Mouse (Mus musculus): ENCODE measurements around the gene Slc9a5. TPM values are rescaled to one million over a fixed set of nuclear protein-coding genes. Genes with fewer than 3 reads are reported as not detected.

Gene Slc9a5
- polyA plus RNA-seq, 1 experiment from 2014 or later = 1.1 TPM

DNA sequence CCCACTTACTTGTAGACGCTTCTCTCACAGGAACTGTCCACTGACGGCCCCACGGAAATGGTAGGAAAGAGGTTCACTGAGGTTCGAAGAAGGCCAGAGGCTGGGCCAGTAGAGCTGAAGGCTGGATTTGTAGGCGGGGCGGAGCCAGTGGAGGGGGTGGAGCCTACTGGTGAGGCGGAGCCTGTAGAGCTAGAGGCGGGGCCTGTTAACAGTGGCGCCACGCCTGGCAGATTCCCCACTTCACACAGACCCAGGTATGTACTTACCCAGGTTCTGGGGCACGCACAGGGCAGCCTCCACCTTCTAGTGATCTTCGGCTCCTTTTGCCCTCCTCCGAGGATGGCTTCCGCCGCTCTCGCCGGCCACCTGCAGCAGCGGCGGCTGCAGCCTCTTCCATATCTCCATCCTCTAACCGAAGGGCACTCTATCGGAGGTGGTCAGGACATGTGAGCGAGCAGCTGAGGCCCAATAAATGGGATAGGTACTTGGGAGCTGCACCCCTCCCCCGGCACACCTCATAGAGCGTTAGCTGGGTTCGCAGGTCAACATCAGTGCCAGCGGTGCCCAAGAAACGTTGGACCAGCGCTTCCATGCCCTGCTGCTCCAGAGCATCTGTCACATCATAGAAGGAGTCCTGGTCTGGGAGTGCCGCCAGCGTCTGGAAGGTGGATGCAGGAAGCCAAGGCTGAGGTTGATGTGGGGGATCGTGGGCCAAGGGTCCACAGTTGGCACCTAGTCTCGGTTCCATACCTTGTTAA lies 12.1 kb upstream of the Slc9a5 start:
- Histone ChIP-seq H3K36me3 (ENCODE audit: control insufficient read depth, insufficient read depth) (peaks cover 39% of the 10 kb centered on the region), H3K4me2 (ENCODE audit: low read depth, low read length) (no peak overlapping the region), H3K9ac (ENCODE audit: low read length) (no peak overlapping the region), H3K27ac (ENCODE audit: low read length) (no peak overlapping the region), H3K4me3 (ENCODE audit: low read length) (no peak overlapping the region), H3K9me3 (replicated peaks; ENCODE audit: control insufficient read depth, low read length) (no peaks in the 10 kb centered on the region), H3K27me3 (ENCODE audit: control insufficient read depth, insufficient read depth, low read length) (no peaks in the 10 kb centered on the region), H3K4me1 (ENCODE audit: control insufficient read depth, insufficient read depth, low read length) (peaks cover 26% of the 10 kb centered on the region)
- ATAC-seq (replicated peaks; ENCODE audit: extremely low read depth, insufficient read depth, low FRiP score) = no peak
- WGBS = 74% methylated on average over 32 of the region's 32 CpGs

DNA sequence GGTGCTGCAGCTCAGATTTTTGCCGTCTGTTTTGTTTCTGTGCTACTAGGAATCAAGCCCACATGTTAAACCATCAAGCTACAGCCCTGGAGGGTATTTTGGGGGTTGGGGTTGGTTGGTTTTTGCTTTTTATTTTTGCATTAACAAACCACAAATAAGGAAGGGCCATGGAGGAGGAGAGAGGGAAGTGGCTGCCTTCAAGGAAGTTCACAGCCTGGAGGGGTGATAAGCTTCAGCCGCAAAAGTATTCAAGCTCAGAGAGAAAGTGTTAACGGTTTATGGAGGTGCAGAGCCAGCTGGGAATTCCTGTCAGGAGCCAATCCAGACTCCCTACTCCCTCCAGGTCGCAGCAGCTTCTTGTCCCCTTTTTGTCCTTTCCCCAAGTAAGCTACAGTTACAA lies 9.7 kb upstream of the Slc9a5 start:
- Histone ChIP-seq H3K4me2 (ENCODE audit: low read depth, low read length) (no peak overlapping the region), H3K9me3 (replicated peaks; ENCODE audit: control insufficient read depth, low read length) (no peaks in the 10 kb centered on the region), H3K4me3 (ENCODE audit: low read length) (no peak overlapping the region), H3K27me3 (ENCODE audit: control insufficient read depth, insufficient read depth, low read length) (no peaks in the 10 kb centered on the region), H3K9ac (ENCODE audit: low read length) (0 out of 2 replicates have a peak overlapping the region, but pooled peaks have one; percentile 13), H3K27ac (ENCODE audit: low read length) (peak overlapping the region; percentile 46; the same call in 1 of the 2 replicates), H3K36me3 (ENCODE audit: control insufficient read depth, insufficient read depth) (peaks cover 29% of the 10 kb centered on the region), H3K4me1 (ENCODE audit: control insufficient read depth, insufficient read depth, low read length) (peaks cover 27% of the 10 kb centered on the region)
- ATAC-seq (replicated peaks; ENCODE audit: extremely low read depth, insufficient read depth, low FRiP score) = no peak
- 15% methylated on average over 4 of the region's 4 CpGs for WGBS

DNA sequence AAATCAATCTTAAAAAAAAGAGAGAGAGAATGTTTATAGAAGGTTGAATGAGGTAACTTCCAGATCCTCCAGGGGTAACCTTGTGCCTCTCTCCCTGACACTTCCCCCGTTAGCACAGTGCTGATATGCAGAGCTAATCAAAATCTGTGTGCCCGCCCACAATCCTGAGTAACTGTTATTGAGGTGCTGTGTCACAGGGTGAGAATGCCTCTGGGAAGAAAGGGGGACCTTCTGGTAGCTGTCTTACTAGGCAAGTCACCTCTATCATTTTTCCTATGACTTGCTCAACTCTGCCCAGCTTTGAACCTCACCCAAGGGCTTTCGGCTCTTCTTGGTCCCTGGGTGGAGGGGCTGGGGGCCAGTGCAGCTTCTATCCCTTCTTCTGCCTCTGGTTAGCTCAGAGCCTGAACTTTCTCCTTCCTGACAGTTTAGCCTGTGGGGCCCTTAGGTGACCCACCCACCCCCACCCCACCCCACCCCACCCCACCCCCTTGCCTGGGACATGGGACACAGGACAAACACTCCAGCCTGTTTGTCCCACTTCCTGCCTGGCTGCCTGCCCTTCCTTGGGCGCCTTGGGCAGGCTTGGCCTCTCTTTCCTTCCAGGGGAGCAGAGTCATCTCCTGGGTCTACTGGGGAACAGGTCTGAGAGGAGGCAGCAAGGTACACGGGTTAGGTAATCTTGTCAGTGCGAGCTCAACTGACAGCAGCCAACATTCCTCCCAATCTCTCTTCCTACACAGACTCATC lies 8.6 kb upstream of the Slc9a5 start:
- 0 out of 2 replicates have a peak overlapping the region, but pooled peaks have one; percentile 7 for H3K4me2 ChIP-seq (ENCODE audit: low read depth, low read length)
- H3K27me3 ChIP-seq (ENCODE audit: control insufficient read depth, insufficient read depth, low read length) = no peaks in the 10 kb centered on the region
- peak overlapping the region; percentile 38 for H3K27ac ChIP-seq (ENCODE audit: low read length)
- H3K4me1 ChIP-seq (ENCODE audit: control insufficient read depth, insufficient read depth, low read length) = peaks cover 37% of the 10 kb centered on the region
- H3K36me3 ChIP-seq (ENCODE audit: control insufficient read depth, insufficient read depth) = peaks cover 19% of the 10 kb centered on the region
- WGBS = 42% methylated on average over 6 of the region's 6 CpGs
- 0 out of 2 replicates have a peak, but pooled peaks have one; percentile 15 for ATAC-seq (replicated peaks; ENCODE audit: extremely low read depth, insufficient read depth, low FRiP score)
- H3K9me3 ChIP-seq (replicated peaks; ENCODE audit: control insufficient read depth, low read length) = no peaks in the 10 kb centered on the region
- no peak overlapping the region for H3K9ac ChIP-seq (ENCODE audit: low read length)
- H3K4me3 ChIP-seq (ENCODE audit: low read length) = no peak overlapping the region

DNA sequence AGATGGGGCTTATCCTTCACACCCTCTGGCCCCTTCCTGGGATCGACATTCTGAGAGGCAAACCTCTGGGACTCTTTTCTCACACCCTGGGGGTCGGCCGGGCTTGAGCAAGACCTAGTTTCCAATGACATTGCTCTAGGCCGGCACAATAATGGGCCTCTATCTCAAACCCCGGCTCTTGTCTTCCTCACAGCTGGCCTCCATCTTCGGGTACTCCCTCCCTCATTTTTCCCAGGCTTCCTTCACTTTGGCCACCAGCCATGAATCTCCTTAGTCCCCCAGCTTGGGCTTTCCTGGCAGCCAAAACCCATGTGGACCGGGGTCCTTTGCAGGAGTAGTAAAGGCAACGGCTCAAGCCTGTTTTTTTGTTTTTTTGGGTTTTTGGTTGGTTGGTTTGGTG lies 7.2 kb upstream of the Slc9a5 start:
- Histone ChIP-seq H3K36me3 (ENCODE audit: control insufficient read depth, insufficient read depth) (peaks cover 8% of the 10 kb centered on the region), H3K4me1 (ENCODE audit: control insufficient read depth, insufficient read depth, low read length) (peaks cover 50% of the 10 kb centered on the region), H3K4me2 (ENCODE audit: low read depth, low read length) (no peak overlapping the region), H3K9ac (ENCODE audit: low read length) (no peak overlapping the region), H3K27me3 (ENCODE audit: control insufficient read depth, insufficient read depth, low read length) (no peaks in the 10 kb centered on the region), H3K4me3 (ENCODE audit: low read length) (no peak overlapping the region), H3K9me3 (replicated peaks; ENCODE audit: control insufficient read depth, low read length) (no peaks in the 10 kb centered on the region), H3K27ac (ENCODE audit: low read length) (peak overlapping the region; percentile 30)
- no peak for ATAC-seq (replicated peaks; ENCODE audit: extremely low read depth, insufficient read depth, low FRiP score)
- WGBS = 22% methylated on average over 8 of the region's 8 CpGs

DNA sequence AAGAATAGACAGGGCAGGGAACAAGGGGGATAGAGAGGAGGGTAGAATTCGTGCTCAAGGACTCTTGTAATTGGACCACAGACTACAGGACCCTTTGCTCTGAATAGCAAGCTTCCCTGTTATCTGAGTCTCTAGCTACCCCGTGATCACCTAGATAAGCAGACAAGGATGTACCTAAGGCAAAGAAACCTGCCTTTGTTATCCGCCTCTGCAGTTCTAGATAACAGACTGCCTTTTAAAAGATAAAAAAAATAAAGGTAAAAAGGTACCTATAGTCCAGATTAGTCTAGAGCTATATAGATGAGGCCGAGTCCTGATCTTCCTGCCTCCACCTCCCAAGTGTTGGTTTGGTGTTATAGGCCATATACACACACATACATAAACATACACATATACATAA lies 5.9 kb upstream of the Slc9a5 start:
- no peaks in the 10 kb centered on the region for H3K27me3 ChIP-seq (ENCODE audit: control insufficient read depth, insufficient read depth, low read length)
- H3K4me2 ChIP-seq (ENCODE audit: low read depth, low read length) = no peak overlapping the region
- H3K9ac ChIP-seq (ENCODE audit: low read length) = no peak overlapping the region
- WGBS = 66% methylated on average over 4 of the region's 4 CpGs
- H3K36me3 ChIP-seq (ENCODE audit: control insufficient read depth, insufficient read depth) = no peaks in the 10 kb centered on the region
- peaks cover 54% of the 10 kb centered on the region for H3K4me1 ChIP-seq (ENCODE audit: control insufficient read depth, insufficient read depth, low read length)
- H3K9me3 ChIP-seq (replicated peaks; ENCODE audit: control insufficient read depth, low read length) = no peaks in the 10 kb centered on the region
- no peak overlapping the region for H3K27ac ChIP-seq (ENCODE audit: low read length)
- no peak overlapping the region for H3K4me3 ChIP-seq (ENCODE audit: low read length)
- ATAC-seq (replicated peaks; ENCODE audit: extremely low read depth, insufficient read depth, low FRiP score) = no peak

DNA sequence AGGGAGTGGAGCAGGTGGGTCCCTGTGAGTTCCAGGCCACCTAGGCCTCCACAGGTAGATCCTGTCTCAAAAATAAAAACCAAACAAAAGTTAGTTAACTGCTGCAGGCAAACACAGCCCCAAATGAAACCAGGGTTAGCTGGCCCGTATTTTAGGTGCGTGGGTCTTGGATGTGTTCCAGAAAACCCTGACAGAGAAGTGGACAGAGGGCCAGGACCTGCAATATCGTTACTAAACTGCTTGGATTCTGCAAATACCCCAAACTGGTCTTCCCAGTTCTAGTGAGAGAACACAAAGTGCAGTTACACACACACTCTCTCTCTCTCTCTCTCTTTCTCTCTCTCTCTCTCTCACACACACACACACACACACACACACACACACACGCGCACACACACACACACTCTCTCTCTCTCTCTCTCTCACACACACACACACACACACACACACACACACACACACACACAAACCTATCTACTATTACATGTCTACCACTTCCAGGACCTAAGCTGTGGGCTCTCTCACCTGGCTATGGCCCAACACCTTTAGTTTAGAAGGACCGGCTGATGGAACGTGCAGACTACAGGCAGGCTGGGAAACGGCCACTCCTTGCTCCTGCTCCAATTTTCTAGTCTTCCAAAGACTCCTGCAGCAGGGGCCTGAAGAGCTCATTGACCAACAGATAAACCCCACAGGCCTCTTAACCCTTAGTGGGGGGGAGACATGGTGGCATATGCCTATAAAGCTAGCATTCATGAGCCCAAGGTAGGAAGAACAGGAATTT lies 4.7 kb upstream of the Slc9a5 start:
- Histone ChIP-seq H3K27me3 (ENCODE audit: control insufficient read depth, insufficient read depth, low read length) (no peaks in the 10 kb centered on the region), H3K9me3 (replicated peaks; ENCODE audit: control insufficient read depth, low read length) (no peaks in the 10 kb centered on the region), H3K9ac (ENCODE audit: low read length) (no peak overlapping the region), H3K4me1 (ENCODE audit: control insufficient read depth, insufficient read depth, low read length) (peaks cover 50% of the 10 kb centered on the region), H3K27ac (ENCODE audit: low read length) (no peak overlapping the region), H3K36me3 (ENCODE audit: control insufficient read depth, insufficient read depth) (no peaks in the 10 kb centered on the region), H3K4me2 (ENCODE audit: low read depth, low read length) (peak overlapping the region; percentile 14; the same call in 1 of the 2 replicates), H3K4me3 (ENCODE audit: low read length) (no peak overlapping the region)
- WGBS = 46% methylated on average over 8 of the region's 8 CpGs
- ATAC-seq (replicated peaks; ENCODE audit: extremely low read depth, insufficient read depth, low FRiP score) = no peak

DNA sequence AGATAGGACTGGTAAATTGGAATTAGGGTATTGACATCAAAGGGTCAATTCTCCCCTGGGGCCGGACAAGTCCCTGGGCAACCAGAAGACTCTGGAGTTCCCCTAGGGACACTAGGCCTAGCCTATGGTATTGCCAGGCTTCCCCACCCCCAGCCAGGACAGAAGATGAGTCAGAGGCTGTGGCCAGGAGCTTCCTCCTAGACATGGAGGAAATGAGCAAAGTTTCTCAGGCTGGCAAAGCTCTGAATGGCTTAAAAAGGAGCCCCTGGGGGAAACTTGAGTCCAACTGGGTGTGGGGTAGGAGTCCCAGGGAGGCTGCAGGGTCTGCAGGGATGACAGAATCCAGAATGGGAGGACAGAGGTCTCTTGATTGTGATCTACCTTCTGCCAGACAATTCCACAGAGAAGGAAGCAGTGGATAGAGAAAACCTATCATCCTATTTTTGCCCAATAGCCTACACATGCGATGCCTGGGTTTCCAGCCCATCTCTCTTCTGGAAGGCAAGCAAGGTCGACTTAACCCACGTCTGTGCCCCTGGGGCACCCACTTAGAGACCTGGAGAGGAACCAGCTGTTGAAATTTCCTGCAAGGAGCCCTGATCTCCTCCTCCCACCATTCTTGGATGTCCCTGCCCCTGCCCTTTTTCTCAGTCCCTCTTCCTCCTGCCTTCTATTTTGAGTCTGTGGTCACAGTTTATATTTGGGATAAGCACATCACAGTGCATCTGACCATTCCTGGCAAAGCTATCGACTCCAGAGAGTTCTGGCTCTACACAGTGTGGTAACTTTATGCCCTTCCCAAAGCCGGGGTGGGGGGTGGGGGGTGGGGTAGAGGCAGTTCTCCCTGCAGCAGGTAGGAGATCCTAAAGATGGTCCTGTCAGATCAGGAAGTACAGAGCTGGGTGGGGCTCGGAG lies 3.3 kb upstream of the Slc9a5 start:
- peak overlapping the region; percentile 53 for H3K9ac ChIP-seq (ENCODE audit: low read length)
- H3K36me3 ChIP-seq (ENCODE audit: control insufficient read depth, insufficient read depth) = no peaks in the 10 kb centered on the region
- 40% methylated on average over 7 of the region's 7 CpGs for WGBS
- H3K4me1 ChIP-seq (ENCODE audit: control insufficient read depth, insufficient read depth, low read length) = peaks cover 47% of the 10 kb centered on the region
- no peak for ATAC-seq (replicated peaks; ENCODE audit: extremely low read depth, insufficient read depth, low FRiP score)
- H3K4me3 ChIP-seq (ENCODE audit: low read length) = no peak overlapping the region; the same call in 1 of the 2 replicates
- H3K27me3 ChIP-seq (ENCODE audit: control insufficient read depth, insufficient read depth, low read length) = no peaks in the 10 kb centered on the region
- peak overlapping the region; percentile 92 for H3K27ac ChIP-seq (ENCODE audit: low read length)
- H3K9me3 ChIP-seq (replicated peaks; ENCODE audit: control insufficient read depth, low read length) = no peaks in the 10 kb centered on the region
- H3K4me2 ChIP-seq (ENCODE audit: low read depth, low read length) = peak overlapping the region; percentile 87
